Mouse (Mus musculus): ENCODE results near the gene Ovol3.
"Not testable (repeated sequence)": the region's sequence is repeated elsewhere in the genome, so short reads cannot be mapped to it uniquely, and the experiment has no call there.

Gene Ovol3

DNA sequence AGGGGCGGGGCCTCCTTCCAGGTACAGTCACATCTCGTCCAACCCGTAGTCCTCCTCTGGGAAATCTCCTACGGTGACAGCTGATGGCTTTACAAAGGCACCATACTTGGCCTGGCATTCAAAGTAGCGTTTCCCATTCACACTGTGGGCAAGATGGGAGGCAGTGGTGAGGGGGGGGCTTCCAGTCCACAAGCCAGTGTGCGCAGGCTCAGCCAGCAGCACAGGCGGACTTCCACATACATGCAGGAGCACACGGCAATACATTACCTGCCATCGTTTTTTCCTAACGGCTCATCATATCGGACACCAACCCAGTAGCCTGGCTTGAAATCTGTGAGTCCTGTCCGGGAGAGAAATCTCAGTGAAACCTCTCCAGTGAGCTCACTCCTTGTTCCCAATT lies 11.3 kb downstream of the Ovol3 start:
- no peak for DNase-seq (ENCODE audit: low read depth, low spot score)

DNA sequence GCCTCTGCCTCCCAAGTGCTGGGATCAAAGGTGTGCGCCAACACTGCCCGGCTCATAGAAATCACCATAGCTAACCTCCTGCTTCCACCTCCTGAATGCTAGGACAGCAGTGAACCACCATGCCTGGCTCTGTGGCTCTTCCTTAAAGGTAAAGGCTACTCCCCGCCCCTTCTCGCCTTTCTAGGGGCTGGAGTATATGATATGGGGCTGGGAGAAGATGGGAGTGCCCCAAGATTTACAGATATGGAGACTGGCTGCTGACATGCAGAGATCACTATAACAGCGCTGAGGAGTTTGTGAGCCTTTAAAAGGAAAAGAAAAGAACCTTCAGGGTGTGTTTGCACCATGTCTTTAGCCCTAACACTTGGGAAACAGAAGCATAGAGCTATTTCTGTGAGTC lies 13.3 kb downstream of the Ovol3 start:
- no peak for DNase-seq (ENCODE audit: low read depth, low spot score)

DNA sequence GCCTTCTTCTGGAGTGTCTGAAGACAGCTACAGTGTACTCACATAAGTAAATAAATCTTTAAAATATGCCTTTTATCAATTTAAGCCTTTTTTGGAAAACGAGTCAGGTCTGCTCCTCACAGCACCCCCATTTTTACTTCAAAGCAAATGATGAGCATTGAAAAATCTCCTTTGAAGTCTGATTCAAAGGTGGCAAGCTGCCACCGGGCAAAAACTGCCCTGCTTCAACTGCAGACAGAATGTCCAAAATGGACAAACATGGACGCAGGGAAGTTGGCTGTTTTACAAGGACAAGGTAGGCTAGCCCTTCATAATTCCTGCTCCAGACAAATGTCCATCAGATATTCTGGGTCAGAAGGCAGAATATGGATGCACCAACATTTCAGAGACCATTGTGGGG lies 14.1 kb downstream of the Ovol3 start:
- DNase-seq (ENCODE audit: low read depth, low spot score), result no peak

DNA sequence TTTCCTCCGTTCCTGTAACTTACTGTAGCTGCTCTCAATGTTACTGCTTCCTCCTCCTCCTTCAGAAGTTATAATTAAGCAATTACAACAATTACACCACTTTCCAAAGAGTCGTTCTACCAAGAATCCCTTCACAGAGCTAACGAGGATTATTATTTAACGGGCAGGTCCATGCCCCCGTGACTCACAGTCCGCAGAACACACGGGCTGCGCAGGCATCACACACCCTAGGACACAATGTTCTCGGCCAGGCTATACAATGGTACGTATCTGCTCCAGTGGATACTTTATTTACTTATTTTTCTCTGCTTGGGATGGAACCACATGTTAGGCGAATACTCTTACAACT lies 15.5 kb downstream of the Ovol3 start:
- no peak for DNase-seq (ENCODE audit: low read depth, low spot score)

DNA sequence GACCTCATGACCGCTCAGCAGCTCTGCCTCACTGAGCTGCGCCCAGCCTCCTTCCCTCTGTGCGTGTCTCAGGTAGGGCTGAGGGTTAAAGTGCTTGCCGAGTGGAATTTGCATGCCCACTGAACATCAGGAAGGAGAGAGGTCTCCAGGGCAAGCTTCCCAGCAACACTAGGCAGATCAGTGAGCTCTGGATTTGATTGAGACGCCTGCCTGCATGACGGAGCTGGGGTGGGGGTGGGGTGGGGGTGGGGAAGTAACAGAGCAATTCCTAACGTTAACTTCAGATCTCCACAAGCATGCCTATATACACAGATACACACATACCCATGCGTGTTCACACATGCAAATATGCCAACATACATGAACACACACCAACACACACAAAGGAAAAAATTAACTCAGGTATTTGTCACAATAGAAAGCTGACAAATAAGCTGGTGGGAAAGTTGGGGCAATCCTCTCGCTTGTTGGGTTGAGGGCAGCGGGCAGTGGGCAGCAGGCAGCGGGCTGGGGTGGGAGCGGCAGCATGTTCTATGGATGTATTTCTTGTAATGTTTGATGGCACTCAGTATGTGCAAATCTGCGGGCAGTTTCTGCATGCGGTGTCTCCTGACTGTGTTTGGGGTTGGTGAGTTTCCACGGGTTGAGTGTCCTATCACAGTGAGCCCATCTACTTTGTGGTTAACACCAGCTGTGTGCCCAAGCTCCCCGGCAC lies 16.1 kb downstream of the Ovol3 start:
- no peak for DNase-seq (ENCODE audit: low read depth, low spot score)

DNA sequence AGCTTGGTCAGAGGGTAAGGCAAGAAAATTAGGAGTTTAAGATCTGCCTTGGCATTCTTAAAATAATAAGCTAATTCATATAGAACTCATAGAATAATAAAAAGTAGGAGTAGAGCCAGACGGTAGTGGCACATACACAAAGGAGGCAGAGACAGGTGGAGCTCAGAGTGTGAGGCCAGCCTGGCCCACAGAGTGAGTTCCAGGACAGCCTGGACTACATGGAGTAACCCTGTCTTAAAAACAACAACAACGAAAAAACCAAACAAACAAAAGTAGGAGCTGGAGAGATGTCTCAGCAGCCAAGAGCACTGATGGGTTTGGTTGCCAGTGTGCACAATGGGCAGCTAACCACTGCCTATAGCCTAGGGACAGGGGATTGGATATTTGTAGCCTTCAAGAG lies 18.2 kb downstream of the Ovol3 start:
- no peak for DNase-seq (ENCODE audit: low read depth, low spot score)

DNA sequence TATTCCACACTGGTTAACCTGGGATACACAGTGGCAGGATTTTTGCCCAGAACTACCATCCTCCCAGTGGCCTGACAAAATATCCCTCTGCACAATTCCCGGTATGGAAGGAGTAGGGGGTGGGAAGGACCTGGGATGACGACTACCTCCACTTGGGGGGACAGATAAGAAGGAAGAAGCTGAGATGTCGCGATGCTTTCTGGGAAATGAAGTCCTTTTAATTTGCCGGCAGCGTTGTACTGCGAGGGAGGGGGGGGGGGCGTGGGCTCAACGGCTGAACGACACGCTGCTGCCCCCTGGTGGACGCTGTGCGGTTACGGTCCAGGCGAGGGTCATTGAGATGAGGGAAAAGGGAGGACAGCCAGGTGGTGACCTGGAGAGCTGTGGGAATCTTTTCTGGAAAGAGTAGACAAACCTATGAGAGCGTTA lies 18.8 kb downstream of the Ovol3 start:
- peak; percentile 91 for DNase-seq (ENCODE audit: low read depth, low spot score)

DNA sequence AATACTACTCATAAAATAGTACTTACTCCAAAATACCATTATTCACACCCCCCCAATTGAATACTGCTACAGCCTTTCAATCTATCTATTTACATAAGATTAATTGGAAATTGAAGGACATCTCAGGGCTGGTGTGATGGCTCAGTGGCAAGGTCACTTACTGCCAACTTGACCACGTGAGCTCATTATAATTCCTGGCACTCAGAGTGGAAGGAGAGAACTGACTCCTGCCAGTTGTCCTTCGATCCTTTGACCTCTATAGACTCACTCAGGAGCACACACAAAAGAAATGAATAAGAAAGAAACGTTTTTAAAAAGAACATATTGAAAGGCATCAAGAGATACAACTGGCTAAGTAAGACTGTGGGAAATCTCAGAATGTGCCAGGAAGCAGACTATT lies 19.6 kb downstream of the Ovol3 start:
- no peak for DNase-seq (ENCODE audit: low read depth, low spot score)

DNA sequence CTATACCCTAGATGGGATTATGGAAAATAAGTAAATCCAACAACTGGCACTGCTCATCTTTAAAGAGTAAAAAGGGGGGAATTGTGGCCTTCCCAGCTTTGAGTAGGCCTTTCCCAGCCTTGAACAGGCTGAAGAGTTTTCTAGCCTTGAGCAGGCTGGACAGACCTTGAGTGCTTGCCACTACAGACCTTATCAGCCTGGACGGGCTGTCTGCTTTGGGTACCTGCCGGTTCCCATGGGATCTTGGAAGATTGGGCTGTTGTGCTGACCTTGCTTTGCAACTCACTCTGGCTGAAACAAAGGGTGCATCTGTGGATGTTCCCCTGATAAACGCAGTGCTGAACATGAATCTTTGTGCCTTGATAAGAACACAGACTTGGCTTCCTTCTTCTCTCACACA lies 21.6 kb downstream of the Ovol3 start:
- DNase-seq (ENCODE audit: low read depth, low spot score), result no peak

DNA sequence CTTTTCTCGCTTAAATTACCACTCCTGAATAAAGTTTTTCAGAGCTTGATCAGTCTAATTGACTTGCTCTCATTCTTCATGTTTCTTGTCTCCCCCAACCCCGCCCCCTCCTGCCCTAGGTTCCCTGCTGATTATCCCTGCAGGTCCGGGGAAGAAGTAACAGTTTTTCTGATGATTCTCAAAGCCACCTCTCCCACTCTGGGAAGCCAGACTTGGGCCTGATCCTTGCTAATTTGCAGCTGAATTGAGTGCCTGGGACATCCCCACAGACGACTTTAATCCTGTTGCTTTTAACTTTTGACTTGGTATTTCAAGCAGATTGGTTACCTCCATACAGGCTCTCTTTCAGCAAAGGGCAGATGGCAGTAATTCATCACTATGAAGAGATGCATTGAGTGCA lies 24.5 kb downstream of the Ovol3 start:
- no peak for DNase-seq (ENCODE audit: low read depth, low spot score)

DNA sequence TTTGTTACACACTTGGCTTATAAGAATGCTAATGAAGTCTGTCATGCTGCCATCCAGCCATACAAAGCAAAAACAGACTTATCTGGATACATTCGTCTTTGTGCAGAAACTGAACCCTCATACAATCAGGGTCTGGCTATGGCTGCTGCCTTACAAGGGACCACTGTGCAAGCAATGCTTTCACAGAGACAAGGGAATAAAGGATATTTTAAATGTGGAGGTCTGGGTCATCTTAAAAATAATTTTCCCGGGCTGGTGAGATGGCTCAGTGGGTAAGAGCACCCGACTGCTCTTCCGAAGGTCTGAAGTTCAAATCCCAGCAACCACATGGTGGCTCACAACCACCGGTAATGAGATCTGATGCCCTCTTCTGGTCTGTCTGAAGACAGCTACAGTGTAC lies 29.2 kb downstream of the Ovol3 start:
- not testable (repeated sequence) for DNase-seq (ENCODE audit: low read depth, low spot score)

DNA sequence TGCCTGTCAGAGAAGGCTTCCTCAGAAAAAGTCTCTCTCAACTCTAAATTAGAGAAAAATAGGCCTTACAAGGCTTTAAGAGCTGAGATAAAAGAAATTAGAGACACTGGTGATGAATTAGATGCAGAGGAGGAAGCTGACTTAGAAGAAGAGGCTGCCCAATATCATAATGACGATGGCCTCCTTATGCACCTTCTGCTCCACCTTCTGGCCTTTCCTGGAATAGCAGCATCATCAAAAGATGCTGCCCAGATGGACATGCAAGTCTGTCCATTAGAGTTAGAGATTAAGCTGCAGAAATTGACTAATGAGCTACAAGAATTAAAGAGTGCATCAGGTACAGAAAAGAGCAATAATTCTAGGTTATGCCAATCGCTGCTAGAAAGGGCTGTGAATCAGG lies 30.1 kb downstream of the Ovol3 start:
- DNase-seq (ENCODE audit: low read depth, low spot score), result peak; percentile 47

DNA sequence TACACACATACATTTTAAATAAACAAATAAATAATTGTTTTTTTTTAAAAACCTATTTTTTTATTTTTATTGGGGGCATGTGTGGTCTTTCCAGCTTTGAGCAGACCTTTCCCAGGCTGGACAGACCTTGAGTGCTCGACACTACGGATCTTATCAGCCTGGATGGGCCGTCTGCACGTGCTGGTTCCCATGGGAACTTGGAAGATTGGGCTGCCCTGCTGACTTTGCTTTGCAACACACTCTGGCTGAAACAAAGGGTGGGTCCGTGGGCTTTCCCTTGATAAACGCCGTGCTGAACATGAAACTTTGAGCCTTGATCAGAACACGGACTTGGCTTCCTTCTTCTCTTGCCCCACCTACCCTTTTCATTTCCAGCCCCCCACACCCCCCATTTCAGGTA lies 31.1 kb downstream of the Ovol3 start:
- no peak for DNase-seq (ENCODE audit: low read depth, low spot score)

DNA sequence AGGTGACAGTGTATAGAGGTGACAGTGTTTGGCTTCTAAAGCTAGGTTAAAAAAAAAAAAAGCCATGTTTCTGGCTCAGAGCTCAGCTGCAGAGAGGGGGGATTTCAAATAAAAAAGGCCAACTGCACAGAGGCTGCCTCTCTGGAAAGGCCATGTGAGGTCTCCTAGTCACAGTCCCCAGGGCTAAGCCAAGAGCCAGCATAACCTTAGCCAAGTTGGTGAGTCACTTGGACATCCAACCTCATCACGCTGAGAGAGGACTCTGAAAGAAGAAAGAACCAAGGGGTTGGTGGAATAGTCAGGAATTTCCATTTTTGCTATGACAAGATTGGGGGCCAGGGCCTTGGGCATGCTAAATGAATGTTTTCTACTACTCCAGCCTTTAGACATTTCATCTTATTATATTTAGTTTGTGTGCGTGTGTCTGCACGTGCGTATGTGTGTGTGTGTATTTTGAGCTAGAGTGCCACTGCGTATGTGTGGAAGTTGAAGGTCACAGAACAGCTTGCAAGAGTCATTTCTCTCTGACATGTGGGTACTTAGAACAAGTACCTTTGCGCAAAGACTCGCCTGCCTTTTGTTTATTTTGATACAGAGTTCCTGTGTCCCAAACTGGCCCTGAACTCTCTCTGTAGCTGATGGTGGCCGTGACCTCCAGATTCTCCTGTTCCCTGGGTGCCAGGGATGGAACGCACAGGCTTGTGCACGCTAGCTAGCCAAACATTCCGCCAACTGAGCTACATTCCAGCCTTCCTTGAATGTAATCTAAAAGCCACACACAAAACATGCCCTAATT lies 32.4 kb downstream of the Ovol3 start:
- DNase-seq (ENCODE audit: low read depth, low spot score), result no peak

DNA sequence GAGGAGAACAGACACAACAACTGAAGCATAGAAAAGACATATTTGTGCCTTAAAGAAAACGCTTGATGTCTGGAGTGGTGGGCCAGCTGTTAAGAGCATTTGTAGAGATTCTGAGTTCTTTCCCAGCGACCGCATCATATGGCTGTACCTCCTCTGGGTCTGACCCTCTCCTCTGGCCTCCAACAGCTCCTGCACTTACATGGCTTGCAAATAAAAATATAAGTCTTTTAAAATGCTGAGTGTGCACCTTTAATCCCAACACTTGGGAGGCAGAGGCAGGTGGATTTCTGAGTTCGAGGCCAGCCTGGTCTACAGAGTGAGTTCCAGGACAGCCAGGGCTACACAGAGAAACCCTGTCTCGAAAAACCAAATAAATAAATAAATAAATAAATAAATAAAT lies 34.9 kb downstream of the Ovol3 start:
- not testable (repeated sequence) for DNase-seq (ENCODE audit: low read depth, low spot score)

DNA sequence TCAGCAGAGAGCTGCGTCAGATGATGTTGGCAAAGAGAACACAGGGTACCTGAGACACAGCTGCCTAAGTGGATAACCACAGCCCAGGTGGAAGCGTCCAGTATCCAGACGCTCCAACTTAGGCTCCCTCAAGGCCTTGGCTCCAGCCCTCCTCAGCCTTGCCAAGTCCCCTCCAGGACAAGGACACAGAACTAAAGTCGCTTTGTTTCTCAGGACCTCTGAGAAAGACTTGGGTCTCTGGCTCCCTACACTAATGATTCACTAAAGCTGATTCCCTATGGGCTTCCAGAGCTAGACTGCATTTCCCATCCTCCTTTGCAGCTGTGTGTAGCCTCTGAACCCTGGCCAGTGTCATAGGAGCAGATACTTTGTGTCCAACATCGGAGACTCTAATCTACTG lies 35.3 kb downstream of the Ovol3 start:
- no peak for DNase-seq (ENCODE audit: low read depth, low spot score)

DNA sequence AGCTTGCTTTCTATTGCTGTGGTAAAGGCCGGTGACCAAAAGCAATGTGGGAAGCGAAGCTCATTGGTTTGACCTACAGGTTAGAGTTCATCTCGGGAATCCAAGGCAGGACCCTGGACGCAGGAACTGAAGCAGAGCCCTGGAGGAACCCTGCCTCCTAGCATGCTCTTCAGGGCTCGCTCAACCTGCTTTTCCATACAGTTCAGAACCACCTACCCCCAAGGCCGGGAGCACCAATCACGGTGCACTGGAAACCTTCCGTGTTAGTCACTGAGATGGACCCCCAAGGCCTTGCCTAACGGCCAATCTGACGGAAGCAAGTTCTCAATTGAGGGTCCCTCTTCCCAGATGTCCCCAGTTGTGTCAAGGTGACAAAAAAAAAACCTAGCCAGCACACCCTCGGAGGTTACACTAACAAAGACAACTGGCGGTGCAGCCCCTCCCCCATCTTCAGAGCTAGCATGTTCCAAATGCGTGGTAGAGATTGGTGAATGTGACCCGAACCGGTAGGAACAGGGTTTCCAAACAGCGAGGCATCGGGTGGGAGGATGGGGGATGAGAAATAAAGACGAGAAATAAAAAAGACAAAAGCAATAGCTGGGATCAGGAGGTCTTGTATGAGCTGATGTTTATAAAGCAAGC lies 35.9 kb downstream of the Ovol3 start:
- no peak for DNase-seq (ENCODE audit: low read depth, low spot score)

DNA sequence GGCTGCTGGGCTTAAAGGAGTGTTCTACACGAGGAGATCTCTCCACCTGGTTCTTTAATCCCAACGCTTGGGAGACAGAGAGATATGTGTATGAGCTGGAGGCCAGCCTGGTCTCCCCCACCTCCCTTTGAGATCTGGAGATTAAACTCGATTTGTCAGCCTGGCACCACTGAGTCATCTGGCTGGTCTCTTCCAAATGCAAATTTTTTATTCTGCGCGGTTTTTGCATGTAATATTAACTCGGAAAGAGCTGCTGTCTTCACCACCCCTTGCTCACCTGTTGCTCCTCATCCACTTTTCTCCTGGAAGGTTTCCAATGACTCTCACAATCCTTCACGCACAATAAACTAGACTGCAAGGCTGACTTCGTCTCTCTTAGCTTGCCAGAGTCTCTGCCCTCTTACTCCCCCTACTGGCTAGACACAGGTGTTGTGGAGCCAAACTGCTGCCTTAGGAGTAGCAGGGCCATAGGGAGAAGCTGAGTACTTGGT lies 37.0 kb downstream of the Ovol3 start, which contains the start of gene Capns1:
Gene Capns1 (minus strand): TSS at position 331 of the 491 bp plus-strand sequence.
- DNase-seq (ENCODE audit: low read depth, low spot score), result peak; percentile 78

DNA sequence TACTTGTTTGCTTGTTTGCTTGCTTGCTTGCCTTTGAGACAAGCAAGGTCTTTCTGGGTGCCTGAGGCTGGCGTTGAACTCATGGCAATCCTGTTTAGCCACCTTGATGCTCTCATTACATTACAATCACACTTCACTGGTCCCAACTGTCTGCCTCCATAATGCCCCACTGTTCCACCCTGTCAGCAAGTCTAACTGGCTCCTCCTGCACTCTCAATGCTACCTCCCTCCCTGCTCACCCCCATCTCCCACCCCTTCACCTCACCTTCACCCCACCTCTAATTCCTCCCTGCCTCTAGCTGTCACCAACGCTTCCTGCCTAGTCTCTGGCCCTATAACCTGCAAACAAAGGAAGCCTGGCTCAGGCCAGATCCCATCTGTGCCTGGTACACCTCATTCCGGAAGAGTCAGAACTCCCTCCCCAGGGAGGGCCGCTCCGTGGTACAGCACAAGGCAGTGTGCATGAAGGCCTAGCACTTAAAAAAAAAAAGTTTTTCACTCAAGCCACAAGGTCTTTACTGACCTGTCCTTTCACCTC lies 37.9 kb downstream of the Ovol3 start:
- no peak for DNase-seq (ENCODE audit: low read depth, low spot score)

DNA sequence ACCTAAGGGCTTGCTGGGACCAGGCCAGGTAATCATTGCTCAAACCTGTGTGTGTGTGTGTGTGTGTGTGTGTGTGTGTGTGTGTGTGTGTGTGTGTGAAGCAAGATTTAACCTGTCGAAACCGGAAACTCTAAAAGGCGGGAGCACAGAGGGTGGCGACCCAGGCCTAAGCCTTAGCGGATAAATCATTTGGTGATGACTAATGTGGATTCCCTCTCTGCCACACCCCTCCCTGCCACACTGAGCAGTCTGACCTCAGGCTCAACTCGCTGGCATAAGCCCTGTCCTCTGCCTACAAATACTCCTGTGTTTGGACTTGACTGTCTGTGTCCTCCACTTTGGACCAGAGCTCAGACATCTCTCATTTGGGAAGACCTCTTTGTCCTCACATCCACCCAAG lies 39.4 kb downstream of the Ovol3 start:
- DNase-seq (ENCODE audit: low read depth, low spot score), result no peak

DNA sequence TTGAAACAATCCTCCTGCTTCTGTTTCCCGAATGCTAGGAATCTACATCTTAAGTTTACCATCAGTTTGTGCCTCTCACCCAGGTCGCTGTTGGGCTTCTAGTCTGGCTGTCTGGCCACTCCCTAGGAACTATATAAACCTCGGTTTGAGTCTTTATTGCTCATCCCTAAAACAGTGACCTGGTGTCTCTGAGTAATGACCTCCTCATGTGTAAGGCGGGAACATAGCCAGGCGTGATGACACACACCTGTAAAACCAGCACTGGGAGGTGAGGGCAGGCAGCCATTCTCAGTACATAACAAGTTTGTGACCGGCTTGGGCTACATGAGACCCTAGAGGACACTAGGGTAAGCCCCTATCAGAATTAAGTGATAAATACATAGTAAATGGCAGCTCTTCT lies 40.1 kb downstream of the Ovol3 start:
- no peak for DNase-seq (ENCODE audit: low read depth, low spot score)

DNA sequence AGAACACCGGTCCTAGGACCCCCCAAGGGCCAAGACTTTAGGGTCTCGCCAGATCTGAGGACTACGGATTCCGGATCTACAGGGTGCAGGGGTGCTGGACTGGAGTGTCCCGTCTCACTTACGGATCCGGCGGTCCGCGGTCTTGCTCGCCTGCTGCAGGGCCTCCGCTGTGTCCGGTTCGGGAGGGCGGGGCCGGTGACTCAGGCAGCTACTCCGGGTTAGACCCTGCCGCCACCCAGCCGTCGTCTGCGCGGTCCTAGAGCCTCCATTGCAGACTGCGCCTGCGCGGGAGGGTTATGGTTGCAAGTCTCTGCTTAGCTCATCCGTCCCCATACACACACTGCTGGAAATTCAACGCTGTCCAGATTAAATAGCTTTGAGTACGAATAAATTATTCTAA lies 40.6 kb downstream of the Ovol3 start:
- peak; percentile 95 for DNase-seq (ENCODE audit: low read depth, low spot score)

Data from telencephalon, adult 2 months (tissue).